Mouse (Mus musculus): Measurements from ENCODE around the gene Add2. TPM values are rescaled to one million over a fixed set of nuclear protein-coding genes. Genes with fewer than 3 reads are reported as not detected.

Add2 gene
- polyA plus RNA-seq, 1 experiment = 1.5 TPM

DNA sequence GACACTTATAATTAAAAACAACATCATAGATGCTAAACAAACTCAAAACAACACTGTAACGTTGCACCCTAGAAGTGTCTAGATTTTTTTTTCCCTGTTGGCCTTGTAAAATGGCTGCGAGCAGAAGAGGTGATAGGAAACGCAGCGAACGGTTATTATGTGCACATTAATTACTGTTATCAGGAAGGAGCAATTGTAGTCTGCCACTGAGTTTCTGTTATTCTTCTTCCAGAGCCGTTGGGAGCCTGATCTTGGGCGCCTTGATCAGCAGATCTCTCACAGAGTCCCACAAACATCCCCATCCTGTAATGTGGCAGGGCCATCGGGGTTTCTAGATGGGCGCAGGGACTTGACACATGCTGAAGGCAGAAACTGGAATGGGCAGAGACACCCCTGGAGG lies 137.9 kb downstream of the Add2 start:
- 81% methylated on average over 9 of the region's 9 CpGs for WGBS
- Histone ChIP-seq H3K4me1 (ENCODE audit: control insufficient read depth, insufficient read depth, low read length) (no peaks in the 10 kb centered on the region), H3K27ac (ENCODE audit: insufficient read depth, low read depth, low read length) (no peak overlapping the region), H3K27me3 (replicated peaks; ENCODE audit: control insufficient read depth, insufficient read depth, low read length) (no peaks in the 10 kb centered on the region), H3K36me3 (ENCODE audit: control insufficient read depth, insufficient read depth, low read length) (no peaks in the 10 kb centered on the region), H3K4me3 (ENCODE audit: insufficient read depth, low read depth, low read length) (no peak overlapping the region)
- no peak for DNase-seq
- TF ChIP-seq CTCF (conservative IDR thresholded peaks at IDR 0.05; ENCODE audit: insufficient read depth, insufficient read length, low read depth, low read length) = no peak
- TF ChIP-seq POLR2A (IDR thresholded peaks at IDR 0.05; ENCODE audit: low read depth, low read length) = no peak

DNA sequence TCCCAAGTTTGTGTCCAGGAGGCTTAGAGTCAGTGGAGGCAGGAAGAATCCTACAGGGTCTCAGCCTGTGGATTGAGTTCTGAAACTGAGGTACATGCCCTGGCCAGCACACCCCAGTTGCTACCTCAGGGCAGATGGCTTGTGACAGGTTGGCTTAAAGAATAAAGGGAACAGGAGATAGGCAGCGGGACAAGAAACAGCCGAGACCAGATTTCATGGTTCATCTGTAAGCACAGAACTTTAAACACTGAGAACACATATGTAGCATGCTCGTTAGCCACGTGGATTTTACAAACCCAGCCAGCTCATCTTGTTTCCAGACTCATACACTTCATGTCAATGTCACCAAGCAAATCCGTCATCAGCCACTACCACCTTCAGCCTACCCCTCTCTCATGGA lies 139.4 kb downstream of the Add2 start:
- Histone ChIP-seq H3K4me1 (ENCODE audit: control insufficient read depth, insufficient read depth, low read length) (no peaks in the 10 kb centered on the region), H3K27me3 (replicated peaks; ENCODE audit: control insufficient read depth, insufficient read depth, low read length) (no peaks in the 10 kb centered on the region), H3K27ac (ENCODE audit: insufficient read depth, low read depth, low read length) (no peak overlapping the region), H3K4me3 (ENCODE audit: insufficient read depth, low read depth, low read length) (no peak overlapping the region), H3K36me3 (ENCODE audit: control insufficient read depth, insufficient read depth, low read length) (no peaks in the 10 kb centered on the region)
- no peak for DNase-seq
- TF ChIP-seq CTCF (conservative IDR thresholded peaks at IDR 0.05; ENCODE audit: insufficient read depth, insufficient read length, low read depth, low read length) (no peak), POLR2A (IDR thresholded peaks at IDR 0.05; ENCODE audit: low read depth, low read length) (no peak)
- 86% methylated on average over 5 of the region's 5 CpGs for WGBS

DNA sequence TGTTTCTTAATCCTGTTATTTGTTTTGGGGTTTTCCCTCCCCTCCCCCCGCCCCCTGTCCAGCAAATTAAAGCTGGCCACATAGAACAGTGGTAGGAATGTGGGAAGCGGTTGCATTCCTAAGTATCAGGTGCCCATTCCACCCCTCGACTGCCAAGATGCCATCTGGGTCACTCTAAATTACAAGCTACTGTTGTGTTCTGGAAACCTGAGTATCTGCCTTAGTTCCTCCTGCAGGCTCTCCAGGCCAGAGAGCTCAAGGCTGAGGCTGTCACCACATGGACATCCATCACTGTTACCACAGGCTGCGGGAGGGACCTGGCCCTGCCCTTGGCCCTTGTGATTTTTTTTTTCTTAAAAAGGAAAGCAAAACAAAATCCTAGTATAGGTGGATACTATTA lies 140.7 kb downstream of the Add2 start:
- TF ChIP-seq CTCF (conservative IDR thresholded peaks at IDR 0.05; ENCODE audit: insufficient read depth, insufficient read length, low read depth, low read length) (no peak), POLR2A (IDR thresholded peaks at IDR 0.05; ENCODE audit: low read depth, low read length) (no peak)
- Histone ChIP-seq H3K4me3 (ENCODE audit: insufficient read depth, low read depth, low read length) (no peak overlapping the region), H3K27me3 (replicated peaks; ENCODE audit: control insufficient read depth, insufficient read depth, low read length) (no peaks in the 10 kb centered on the region), H3K27ac (ENCODE audit: insufficient read depth, low read depth, low read length) (no peak overlapping the region), H3K4me1 (ENCODE audit: control insufficient read depth, insufficient read depth, low read length) (no peaks in the 10 kb centered on the region), H3K36me3 (ENCODE audit: control insufficient read depth, insufficient read depth, low read length) (no peaks in the 10 kb centered on the region)
- whole genome bisulfite sequencing = 43% methylated on average over 4 of the region's 4 CpGs
- no peak for DNase-seq

Other genes starting within 250 kb of the Add2 start
- 214 and 260 TPM in 2 replicates for gene Nat8f6, start 207.7 kb upstream of the Add2 start, polyA plus RNA-seq (2012; rRNA removed)
- 29.0 and 32.2 TPM in 2 replicates for gene Nat8f5, start 207.7 kb upstream of the Add2 start, polyA plus RNA-seq (2012; rRNA removed)
- gene Nat8, start 196.6 kb upstream of the Add2 start, polyA plus RNA-seq (2012; rRNA removed) = 235 and 248 TPM in 2 replicates
- gene Nat8f2, start 159.5 kb upstream of the Add2 start, polyA plus RNA-seq (2012; rRNA removed) = 4.8 and 5.7 TPM in 2 replicates
- 5.2 and 5.7 TPM in 2 replicates for gene Nat8f4, start 123.8 kb upstream of the Add2 start, polyA plus RNA-seq (2012; rRNA removed)
- 140 and 151 TPM in 2 replicates for gene Tprkb, start 116.8 kb upstream of the Add2 start, polyA plus RNA-seq (2012; rRNA removed)
- gene Nat8f1, start 113.0 kb upstream of the Add2 start, polyA plus RNA-seq (2012; rRNA removed) = 858 and 975 TPM in 2 replicates
- gene Dusp11, start 67.0 kb upstream of the Add2 start, polyA plus RNA-seq (2012; rRNA removed) = 35.0 and 36.6 TPM in 2 replicates
- not detected in 2 replicates for gene Figla, start 12.5 kb upstream of the Add2 start, polyA plus RNA-seq (2012; rRNA removed)
- gene Tgfa, start 166.5 kb downstream of the Add2 start, polyA plus RNA-seq (2012; rRNA removed) = 3.2 and 4.0 TPM in 2 replicates